Mouse (Mus musculus) stomach, embryonic 14.5 days (tissue): ENCODE data around the gene Aatk. TPM values are rescaled to one million over a fixed set of nuclear protein-coding genes. Genes with fewer than 3 reads are reported as not detected.

Experiments used
- ATAC-seq: fragments of 200-750 bp; cut with Nextera tagmentation; 2 replicates; pipeline ENCODE4 v1.8.0; 2017; ENCODE audit warnings: low read depth, moderate TSS enrichment; ENCODE audit not compliant: insufficient number of reproducible peaks, insufficient read depth, low FRiP score
- H3K27ac ChIP-seq: fragments of 300-500 bp; sonication (generic); 2 replicates; pipeline ENCODE4 v1.5.1; 2014; ENCODE audit warnings: mild to moderate bottlenecking, low read length, moderate library complexity, mixed read lengths
- H3K27me3 ChIP-seq: fragments of 300-500 bp; sonication (generic); 2 replicates; pipeline ENCODE4 v1.6.1; 2014; ENCODE audit warnings: low read length, control low read depth, mixed read lengths; ENCODE audit not compliant: control insufficient read depth, insufficient read depth
- H3K36me3 ChIP-seq: fragments of 300-500 bp; sonication (generic); 2 replicates; pipeline ENCODE4 v1.6.1; 2014; ENCODE audit warnings: mild to moderate bottlenecking, control low read depth, low read length, moderate library complexity, mixed read lengths; ENCODE audit not compliant: control insufficient read depth, insufficient read depth
- H3K4me1 ChIP-seq: fragments of 300-500 bp; sonication (generic); 2 replicates; pipeline ENCODE4 v1.6.1; 2014; ENCODE audit warnings: low read length, control low read depth, mixed read lengths; ENCODE audit not compliant: control insufficient read depth, insufficient read depth
- H3K4me2 ChIP-seq: fragments of 300-500 bp; sonication (generic); replicated peaks from 2 replicates; pipeline ENCODE4 v1.6.1; 2014; ENCODE audit warnings: low read depth, low read length, control low read depth
- H3K4me3 ChIP-seq: fragments of 300-500 bp; sonication (generic); 2 replicates; pipeline ENCODE4 v1.5.1; 2014; ENCODE audit warnings: low read depth, low read length, control low read depth
- H3K9ac ChIP-seq: fragments of 300-500 bp; sonication (generic); replicated peaks from 2 replicates; pipeline ENCODE4 v1.6.1; 2014; ENCODE audit warnings: low read depth, mild to moderate bottlenecking, control low read depth, low read length, moderate library complexity, mixed read lengths
- H3K9me3 ChIP-seq: fragments of 300-500 bp; sonication (generic); 2 replicates; pipeline ENCODE4 v1.6.1; 2016; ENCODE audit warnings: low read depth, low read length, control low read depth; ENCODE audit not compliant: control insufficient read depth
- WGBS: fragments of 180-500 bp; shearing (Covaris S2); extraction: QIAGEN DNeasy Blood & Tissue Kit; methylation state at CpG from one replicate; pipeline ENCODE4 v1.1.7; 2014; 5-methylcytosine and 5-hydroxymethylcytosine counted together
- polyA plus RNA-seq: library from polyadenylated mRNA; unstranded; fragments of >200 nt; fragmentation: Nextera tagmentation; extraction: Ambion mirVana; gene quantifications from 2 replicates; pipeline ENCODE4 v1.2.1, GENCODE M21; 2014

Aatk gene
- polyA plus RNA-seq, 1 experiment from 2014 or later, result 3.5 TPM

GRCm38 (mm10) chr11:120012702-120013101 is 34.3 kb downstream of the Aatk start:
- H3K4me1 ChIP-seq, result peaks cover 9% of the 10 kb centered on the region; the same call in 1 of the 2 replicates
- no peak overlapping the region for H3K27ac ChIP-seq
- 86% methylated on average over 13 of the region's 13 CpGs for WGBS
- no peak overlapping the region for H3K4me2 ChIP-seq
- no peak for ATAC-seq
- no peaks in the 10 kb centered on the region for H3K36me3 ChIP-seq
- no peak overlapping the region for H3K9ac ChIP-seq
- no peaks in the 10 kb centered on the region for H3K9me3 ChIP-seq
- H3K27me3 ChIP-seq, result no peaks in the 10 kb centered on the region
- no peak overlapping the region for H3K4me3 ChIP-seq

- no peak overlapping the region for H3K27ac ChIP-seq
- H3K9me3 ChIP-seq, result no peaks in the 10 kb centered on the region
- peak overlapping the region; percentile 20; the same call in 1 of the 2 replicates for H3K4me2 ChIP-seq
- H3K9ac ChIP-seq, result no peak overlapping the region
- no peaks in the 10 kb centered on the region for H3K36me3 ChIP-seq
- no peaks in the 10 kb centered on the region for H3K27me3 ChIP-seq
- no peak overlapping the region for H3K4me3 ChIP-seq
- no peak for ATAC-seq
- peaks cover 9% of the 10 kb centered on the region; the same call in 1 of the 2 replicates for H3K4me1 ChIP-seq
- WGBS, result 54% methylated on average over 43 of the region's 43 CpGs
Measured at GRCm38 (mm10) chr11:120011761-120012560, 35.0 kb downstream of the Aatk start.

- no peak overlapping the region for H3K4me3 ChIP-seq
- 76% methylated on average over 11 of the region's 11 CpGs for WGBS
- no peak overlapping the region for H3K9ac ChIP-seq
- no peak overlapping the region for H3K4me2 ChIP-seq
- no peak overlapping the region for H3K27ac ChIP-seq
- ATAC-seq, result no peak
- H3K4me1 ChIP-seq, result peaks cover 9% of the 10 kb centered on the region; the same call in 1 of the 2 replicates
- H3K36me3 ChIP-seq, result no peaks in the 10 kb centered on the region
- H3K27me3 ChIP-seq, result no peaks in the 10 kb centered on the region
- H3K9me3 ChIP-seq, result no peaks in the 10 kb centered on the region
Measured at GRCm38 (mm10) chr11:120011114-120011760, 35.7 kb downstream of the Aatk start.

- Histone ChIP-seq H3K36me3 (no peaks in the 10 kb centered on the region), H3K27me3 (no peaks in the 10 kb centered on the region), H3K4me1 (peaks cover 9% of the 10 kb centered on the region; the same call in 1 of the 2 replicates), H3K9me3 (no peaks in the 10 kb centered on the region), H3K27ac (no peak overlapping the region), H3K4me3 (no peak overlapping the region), H3K9ac (no peak overlapping the region), H3K4me2 (no peak overlapping the region)
- WGBS, result 84% methylated on average over 20 of the region's 20 CpGs
- ATAC-seq, result no peak
Measured at GRCm38 (mm10) chr11:120009937-120010336, 37.0 kb downstream of the Aatk start.

DNA sequence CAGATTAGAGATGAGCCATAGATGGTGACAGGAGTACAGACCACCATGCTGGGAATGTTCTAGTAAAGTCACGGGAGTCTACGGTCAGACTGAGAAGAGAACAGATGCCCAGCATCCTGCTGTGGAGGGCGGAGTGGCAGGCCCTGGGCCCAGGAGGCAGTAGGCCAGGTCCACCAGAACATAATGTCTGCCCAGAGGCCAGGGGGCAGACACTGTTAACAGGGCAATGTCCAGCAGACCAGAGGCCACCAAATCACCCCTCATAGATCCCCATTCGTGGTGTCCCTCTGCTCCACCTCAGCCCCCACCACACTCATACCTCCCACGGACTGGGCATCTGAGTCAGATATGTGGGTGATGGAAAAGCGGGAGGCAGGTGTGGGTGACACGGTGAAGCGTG is 38.0 kb downstream of the Aatk start:
- ATAC-seq, result no peak
- no peaks in the 10 kb centered on the region for H3K9me3 ChIP-seq
- no peaks in the 10 kb centered on the region for H3K27me3 ChIP-seq
- no peak overlapping the region for H3K27ac ChIP-seq
- peaks cover 9% of the 10 kb centered on the region; the same call in 1 of the 2 replicates for H3K4me1 ChIP-seq
- WGBS, result 92% methylated on average over 8 of the region's 8 CpGs
- no peak overlapping the region for H3K4me2 ChIP-seq
- no peak overlapping the region for H3K9ac ChIP-seq
- no peak overlapping the region for H3K4me3 ChIP-seq
- H3K36me3 ChIP-seq, result no peaks in the 10 kb centered on the region

DNA sequence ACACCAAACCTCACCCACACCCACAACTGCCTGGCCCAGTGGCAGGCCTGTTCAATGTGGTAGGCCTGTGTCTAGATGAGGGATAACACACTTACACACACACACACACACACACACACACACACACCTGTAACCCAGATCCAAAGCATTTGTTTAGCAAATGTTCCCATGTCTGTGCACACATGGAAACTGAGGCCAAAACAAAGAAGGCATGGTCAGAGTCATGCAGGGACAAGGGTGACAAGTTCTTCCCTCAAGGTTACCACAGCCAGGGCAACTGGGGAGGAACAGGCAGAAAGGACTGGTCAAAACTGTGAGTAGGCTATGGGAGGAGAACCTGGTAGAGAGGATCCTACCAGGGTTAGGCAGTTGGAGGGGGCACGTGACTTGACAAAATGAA is 38.5 kb downstream of the Aatk start:
- H3K27ac ChIP-seq, result no peak overlapping the region
- no peak overlapping the region for H3K9ac ChIP-seq
- no peak for ATAC-seq
- WGBS, result 88% methylated on average over 1 of the region's 1 CpGs
- H3K4me3 ChIP-seq, result no peak overlapping the region
- H3K9me3 ChIP-seq, result no peaks in the 10 kb centered on the region
- no peaks in the 10 kb centered on the region for H3K27me3 ChIP-seq
- no peak overlapping the region for H3K4me2 ChIP-seq
- peaks cover 7% of the 10 kb centered on the region; the same call in 1 of the 2 replicates for H3K4me1 ChIP-seq
- no peaks in the 10 kb centered on the region for H3K36me3 ChIP-seq

- Histone ChIP-seq H3K9ac (no peak overlapping the region), H3K36me3 (no peaks in the 10 kb centered on the region), H3K4me1 (0 out of 2 replicates have a peak, but pooled peaks cover 3% of the 10 kb centered on the region), H3K27me3 (no peaks in the 10 kb centered on the region), H3K4me2 (no peak overlapping the region), H3K27ac (no peak overlapping the region), H3K4me3 (no peak overlapping the region), H3K9me3 (no peaks in the 10 kb centered on the region)
- no peak for ATAC-seq
- 60% methylated on average over 4 of the region's 4 CpGs for WGBS
Measured at GRCm38 (mm10) chr11:120007496-120008080, 39.4 kb downstream of the Aatk start.

DNA sequence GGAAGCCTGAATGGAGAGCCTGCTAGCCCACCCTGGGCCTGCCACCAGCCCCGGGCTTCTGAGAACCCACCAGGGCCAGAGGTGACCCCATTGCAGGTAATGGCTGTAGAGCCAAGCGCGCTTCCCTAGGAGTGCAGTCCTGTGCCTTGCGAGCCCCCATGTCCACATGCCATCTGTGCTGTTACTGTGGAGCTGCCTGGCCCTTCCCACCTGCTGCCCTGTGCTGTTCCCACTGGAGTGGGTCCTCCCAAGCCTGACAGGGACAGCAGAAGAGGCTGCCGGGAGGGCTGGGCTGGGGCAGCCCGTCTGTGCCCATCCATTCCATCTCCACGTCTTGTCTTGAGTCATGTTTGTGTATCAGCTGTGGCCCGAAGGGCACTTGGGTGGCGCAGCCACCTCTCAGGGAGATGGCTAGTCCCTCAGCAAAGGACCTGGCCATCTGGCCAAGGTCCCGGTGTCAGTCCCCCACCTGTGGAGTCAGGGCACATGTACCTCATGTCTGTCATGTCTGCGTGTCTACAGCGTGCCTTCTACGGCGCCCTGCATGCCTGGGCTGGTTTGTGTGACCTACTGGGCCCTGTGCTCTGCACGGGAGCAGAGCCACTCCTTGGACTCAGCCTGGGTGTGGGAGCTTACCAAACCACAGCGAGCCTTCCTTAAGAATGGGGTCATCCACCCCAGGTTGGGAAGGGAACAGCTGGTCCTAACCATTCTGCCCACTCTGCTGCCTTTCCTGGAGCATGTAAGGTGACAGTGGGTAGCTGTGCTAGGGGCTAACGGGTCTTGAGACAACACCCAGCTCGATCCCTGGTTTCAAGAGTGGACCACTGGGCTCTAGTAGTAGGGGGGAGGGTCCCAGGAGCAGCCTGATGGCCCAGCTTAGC is 41.3 kb downstream of the Aatk start:
- Histone ChIP-seq H3K4me3 (no peak overlapping the region), H3K9ac (no peak overlapping the region), H3K4me2 (no peak overlapping the region), H3K27me3 (no peaks in the 10 kb centered on the region), H3K27ac (no peak overlapping the region), H3K9me3 (no peaks in the 10 kb centered on the region), H3K4me1 (no peaks in the 10 kb centered on the region), H3K36me3 (no peaks in the 10 kb centered on the region)
- 85% methylated on average over 18 of the region's 18 CpGs for WGBS
- ATAC-seq, result no peak
